Mouse (Mus musculus): ENCODE results near the gene Pdzrn3.

DNA sequence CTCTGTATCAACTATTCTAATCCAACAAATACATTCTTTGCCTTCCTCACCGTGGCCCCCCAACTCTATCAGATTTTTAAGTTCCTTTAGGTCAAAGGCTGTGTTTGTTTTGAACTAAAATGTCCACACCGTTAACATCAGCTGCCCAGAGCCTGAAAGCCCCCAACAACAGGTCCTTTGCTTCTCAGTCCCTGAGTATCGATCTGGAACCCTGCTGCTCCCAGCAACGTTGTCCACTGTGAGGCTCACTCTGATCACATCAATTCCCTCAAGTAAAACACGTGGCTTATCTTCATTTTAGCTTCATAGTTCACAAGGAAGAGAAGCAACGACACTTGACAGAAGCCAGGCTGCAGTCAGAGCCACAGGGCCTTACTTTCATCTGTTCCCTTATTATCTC is 66.3 kb downstream of the Pdzrn3 start:
- TF ChIP-seq MAFK (IDR thresholded peaks at IDR 0.05; ENCODE audit: insufficient read depth, low read depth, low read length) (no peak), ZNF384 (IDR thresholded peaks at IDR 0.05; ENCODE audit: low read depth, low read length) (no peak)

All from ES-E14 (cell line).